Mouse (Mus musculus) heart, postnatal 25 days (tissue): ENCODE results near the gene Klhl36. TPM values are rescaled to one million over a fixed set of nuclear protein-coding genes. Genes with fewer than 3 reads are reported as not detected.

Experiments
- DNase-seq: peaks from one replicate; pipeline ENCODE4 v3.0.0; 2022; ENCODE audit warnings: low spot score
- intact Hi-C: fragments of 180-260 bp; cut with DNase I; formaldehyde crosslinking; loops from one replicate; pipeline ENCODE4 v1.15.1; 2025
- total RNA-seq, 2 experiments: library from RNA; stranded (reverse); gene quantifications; 2 replicates each; pipeline ENCODE4 v1.2.3; 2021

Klhl36 gene
- total RNA-seq, 2 experiments from 2014 or later = 2.3 to 3.3 TPM

GRCm38 (mm10) chr8:119916237-119916892 is 54.3 kb downstream of the Klhl36 start:
- no peak for DNase-seq
- intact Hi-C loops = no loop called here

- no peak for DNase-seq
- intact Hi-C loops = no loop called here
Observed at GRCm38 (mm10) chr8:119917415-119917814, 55.3 kb downstream of the Klhl36 start.

GRCm38 (mm10) chr8:119918155-119918567 is 56.1 kb downstream of the Klhl36 start:
- DNase-seq = no peak
- intact Hi-C loops = no loop called here

- DNase-seq = no peak
- intact Hi-C loops = loop anchor here (10.0 kb wide), 2 partner anchors 78 to 238 kb away; partner anchors contain the start of gene Cotl1
Observed at GRCm38 (mm10) chr8:119923259-119923658, 61.2 kb downstream of the Klhl36 start.

- intact Hi-C loops = loop anchor here (10.0 kb wide), 2 partner anchors 81 to 241 kb away; partner anchors contain the start of gene Cotl1
- no peak for DNase-seq
Observed at GRCm38 (mm10) chr8:119925428-119925827, 63.4 kb downstream of the Klhl36 start.

GRCm38 (mm10) chr8:119926474-119926873 is 64.4 kb downstream of the Klhl36 start:
- intact Hi-C loops = loop anchor here (2.0 to 10.0 kb wide), 3 partner anchors 82 to 242 kb away; partner anchors contain the start of gene Cotl1
- DNase-seq = no peak

Other genes with a start within 250 kb of the Klhl36 start
- gene Adad2, start 249.5 kb upstream of the Klhl36 start, total RNA-seq = not detected
- under 1 TPM; 0.06 to 0.16 TPM for gene Kcng4, start 226.6 kb upstream of the Klhl36 start, total RNA-seq
- 10 to 100 TPM; 45.5 to 49.2 TPM for gene Wfdc1, start 195.9 kb upstream of the Klhl36 start, total RNA-seq
- not detected for gene Atp2c2, start 162.3 kb upstream of the Klhl36 start, total RNA-seq
- 10 to 100 TPM; 10.5 to 12.4 TPM for gene Tldc1, start 83.8 kb upstream of the Klhl36 start, total RNA-seq
- gene Cotl1, start 21.7 kb upstream of the Klhl36 start, total RNA-seq = 10 to 100 TPM; 17.3 to 20.2 TPM
- gene Usp10, start 48.1 kb downstream of the Klhl36 start, total RNA-seq = 10 to 100 TPM; 44.4 to 44.8 TPM
- gene Gm20388, start 48.6 kb downstream of the Klhl36 start, total RNA-seq = 1 to 10 TPM in 1 of 2 experiments, not detected in 1; 2.7 TPM
- gene Crispld2, start 130.2 kb downstream of the Klhl36 start, total RNA-seq = 10 to 100 TPM; 21.7 to 25.7 TPM
- 10 to 100 TPM; 35.4 to 36.4 TPM for gene Zdhhc7, start 239.2 kb downstream of the Klhl36 start, total RNA-seq